Mouse (Mus musculus) thymus, postnatal 0 days (tissue): ENCODE data around the gene D630003M21Rik. TPM values are rescaled to one million over a fixed set of nuclear protein-coding genes. Genes with fewer than 3 reads are reported as not detected.
A peak's percentile ranks its signal among the peaks of the same experiment; 100 is the strongest.

Experiments
- DNase-seq: peaks from one replicate; pipeline ENCODE4 v3.0.0-alpha.2; 2015; ENCODE audit warnings: low spot score
- polyA plus RNA-seq: library from polyadenylated mRNA; unstranded; fragments of >200 nt; fragmentation: Nextera tagmentation; extraction: Ambion mirVana; gene quantifications from 2 replicates; pipeline ENCODE4 v1.2.1, GENCODE M21; 2015

The D630003M21Rik gene
- polyA plus RNA-seq, 1 experiment from 2014 or later = 0.47 TPM

DNA sequence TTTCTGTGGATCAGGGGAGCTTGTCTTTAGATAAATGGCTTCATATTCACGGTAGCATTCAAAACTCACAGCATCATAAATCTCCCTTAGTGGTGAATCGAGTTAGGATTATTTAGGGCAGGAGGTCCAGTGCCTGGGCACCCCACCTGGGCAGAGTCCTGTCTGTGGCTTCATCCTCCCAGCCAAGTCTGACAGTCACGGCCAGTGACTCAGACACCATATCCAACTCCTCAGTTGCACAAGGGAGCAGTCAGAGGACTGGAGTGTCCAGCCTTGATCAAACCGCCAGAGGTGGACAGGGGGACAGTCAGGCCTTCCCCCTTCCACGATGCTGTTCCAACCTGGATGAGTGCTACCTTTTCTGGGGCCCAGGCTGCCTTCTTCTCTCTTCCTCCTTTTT lies 31.1 kb downstream of the D630003M21Rik start:
- no peak for DNase-seq

DNA sequence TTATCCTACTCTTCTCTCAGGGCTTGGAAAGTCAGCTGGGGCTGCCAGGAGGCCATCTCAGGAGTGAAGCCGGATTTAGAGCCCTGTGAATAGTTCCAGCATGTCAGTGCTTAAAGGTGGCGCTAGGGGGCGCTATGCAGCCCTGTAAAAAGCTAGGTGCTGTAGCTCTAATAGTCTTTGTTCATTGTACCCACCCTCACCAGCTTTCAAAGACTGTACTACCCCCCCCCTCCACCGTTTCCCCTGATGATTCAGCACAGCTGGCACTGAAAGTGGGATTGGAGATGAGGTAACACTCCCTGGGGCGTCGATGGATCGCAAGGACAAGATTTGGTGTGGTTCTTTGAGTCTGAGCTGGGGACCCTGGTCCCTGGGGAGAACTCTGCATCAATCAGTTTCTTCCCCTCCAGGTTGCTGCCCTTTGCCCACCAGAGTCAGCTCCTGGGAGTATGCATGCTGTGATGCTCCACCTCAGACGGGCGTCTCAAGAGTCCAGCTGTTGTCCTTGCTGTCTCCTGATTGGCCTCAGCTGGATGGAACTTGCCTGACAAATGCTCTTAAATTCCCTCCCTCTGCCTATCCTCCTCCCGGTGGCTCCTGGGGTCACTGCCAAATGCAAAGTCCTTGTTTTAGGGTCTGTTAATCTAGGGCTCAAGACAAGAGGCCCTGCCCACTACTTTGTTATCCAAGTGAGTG lies 33.9 kb downstream of the D630003M21Rik start:
- peak; percentile 63 for DNase-seq

DNA sequence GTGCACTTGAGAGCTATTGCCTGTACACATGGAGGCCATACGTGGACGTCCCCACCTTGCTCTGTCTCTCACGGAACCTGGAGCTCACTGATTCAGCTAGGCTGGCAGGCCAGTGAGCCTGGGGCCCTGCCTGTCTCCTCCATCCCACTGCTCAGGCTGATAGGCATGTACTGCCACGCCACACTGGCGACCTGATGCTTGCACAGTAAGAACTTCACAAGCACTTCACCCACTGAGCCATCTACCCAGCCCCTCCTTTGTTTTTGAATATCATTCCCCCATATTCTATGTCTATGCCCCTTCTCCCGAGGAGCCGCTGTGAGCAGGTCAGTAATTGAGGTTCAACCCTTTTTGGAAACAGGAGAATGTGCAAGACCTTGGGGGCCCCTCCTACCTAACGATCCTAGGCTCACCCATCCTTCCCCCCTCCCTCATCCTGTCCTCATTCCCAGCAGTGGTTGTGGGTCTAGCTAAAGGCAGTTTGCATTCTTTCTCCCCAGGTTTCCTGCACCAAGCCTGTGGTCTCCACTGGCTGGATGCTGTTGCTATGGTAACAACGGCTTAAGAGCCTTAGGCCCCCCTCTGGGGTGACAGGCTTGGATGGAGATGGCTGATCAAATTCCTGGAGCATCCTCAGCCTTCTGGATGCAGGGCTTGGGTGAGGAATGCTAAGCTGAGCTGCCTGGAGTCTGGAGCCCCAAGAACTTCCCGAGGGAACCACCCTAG lies 35.2 kb downstream of the D630003M21Rik start:
- DNase-seq = no peak

DNA sequence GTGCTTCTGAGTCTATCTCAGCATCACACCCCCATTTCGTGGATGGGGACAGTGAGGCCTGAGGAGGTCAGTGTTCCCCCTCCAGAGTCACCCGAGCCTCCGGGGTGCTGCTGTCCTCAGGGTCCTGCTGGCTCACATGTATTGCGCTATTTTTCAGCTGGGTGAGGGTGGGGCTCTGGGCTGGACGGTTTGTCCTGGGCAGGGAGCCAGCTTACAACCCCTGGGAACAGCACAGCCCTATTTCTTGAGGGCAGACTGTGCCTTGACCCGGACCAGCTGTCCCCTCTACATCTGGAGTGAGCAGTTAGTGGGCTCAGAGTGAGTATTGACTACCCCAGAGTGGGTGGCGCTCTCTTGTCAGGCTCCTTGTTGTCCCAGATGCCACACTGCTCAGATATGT lies 37.9 kb downstream of the D630003M21Rik start:
- no peak for DNase-seq

DNA sequence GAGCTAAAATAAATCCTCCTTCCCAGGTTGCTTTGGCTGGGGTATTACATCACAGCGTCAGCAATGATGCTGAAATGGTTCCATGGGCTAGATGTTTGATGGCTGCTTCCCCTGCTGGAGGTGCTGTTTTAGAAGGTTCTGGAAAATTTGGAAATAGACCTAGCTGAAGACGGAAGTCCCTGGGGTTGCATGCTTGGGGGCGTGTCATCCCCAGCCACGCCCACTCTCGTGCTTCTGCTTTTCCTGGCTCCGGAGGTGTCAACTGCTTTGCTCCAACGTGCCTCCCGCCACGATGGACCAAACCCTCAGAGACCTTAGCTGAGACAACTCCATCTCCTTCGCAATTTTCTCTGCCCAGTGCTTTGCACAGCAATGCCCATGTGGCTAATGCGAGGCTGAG lies 39.6 kb downstream of the D630003M21Rik start:
- DNase-seq = no peak

DNA sequence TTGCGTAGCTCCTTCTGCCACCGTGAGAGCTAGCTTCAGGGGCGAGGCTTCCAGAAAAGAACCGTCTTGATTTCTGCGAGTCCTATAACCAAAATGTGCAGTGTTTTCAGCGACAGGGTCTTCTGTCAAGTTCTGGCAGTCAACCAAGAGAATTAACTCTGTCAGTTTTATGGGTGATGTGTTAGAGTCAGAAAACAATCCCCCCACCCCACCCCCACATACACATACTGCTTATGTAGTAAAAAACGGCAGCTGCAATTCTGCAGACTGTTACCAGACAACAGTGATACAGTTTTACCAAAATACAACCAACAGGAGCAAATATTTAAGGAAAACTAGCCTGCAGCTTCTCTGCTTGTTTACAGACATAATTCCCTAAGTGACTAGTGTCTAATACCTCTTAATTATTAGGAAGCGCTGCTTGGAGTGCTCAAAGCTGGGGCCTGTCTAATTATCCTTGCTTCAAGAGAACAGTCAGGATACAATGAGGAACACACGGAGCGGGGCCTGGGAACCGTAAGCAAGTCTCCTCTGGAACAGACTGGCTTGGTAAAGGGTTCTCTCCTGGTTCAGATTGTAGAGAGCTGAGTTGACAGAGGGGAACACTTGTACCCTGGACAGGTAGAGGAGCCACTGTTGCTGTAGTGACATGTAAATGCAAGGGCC lies 42.7 kb downstream of the D630003M21Rik start:
- DNase-seq = no peak

DNA sequence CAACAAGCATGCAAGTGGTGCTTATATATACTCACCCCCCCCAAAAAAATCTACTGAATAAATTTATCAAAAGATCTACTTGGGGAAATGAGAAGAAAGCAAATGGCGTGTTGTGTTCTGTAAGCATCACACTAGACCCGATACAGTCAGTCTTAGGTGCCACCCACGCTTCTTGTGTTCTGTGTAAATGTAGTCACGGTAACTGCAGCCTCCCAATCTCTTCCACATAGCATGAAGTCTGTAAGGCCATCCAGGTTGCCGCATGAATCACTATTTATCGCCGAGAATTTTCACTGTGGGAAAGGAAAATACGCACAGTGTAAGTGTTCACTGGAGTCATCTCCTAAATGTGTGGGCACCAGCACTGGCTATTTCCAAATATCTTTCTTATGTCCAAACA lies 45.8 kb downstream of the D630003M21Rik start:
- DNase-seq = no peak

DNA sequence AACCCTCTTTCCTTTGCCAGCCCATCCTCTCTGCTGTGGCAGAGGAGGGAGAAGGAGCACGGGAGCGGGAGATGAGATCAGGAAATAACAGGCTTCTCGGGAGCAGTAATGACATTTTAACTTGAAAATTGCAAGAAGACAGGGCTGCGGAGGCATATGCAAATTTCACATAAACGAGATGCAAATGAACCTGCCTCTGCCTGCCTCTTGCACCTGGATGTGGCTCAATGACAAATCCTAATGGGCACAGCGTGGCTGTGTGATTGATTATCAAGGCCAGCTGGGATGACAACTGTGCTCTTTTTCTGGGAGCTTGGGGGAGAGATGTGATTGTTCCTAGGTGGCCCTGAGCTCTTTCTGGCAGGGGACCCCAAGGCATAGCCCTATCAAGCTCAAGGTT lies 47.1 kb downstream of the D630003M21Rik start:
- DNase-seq = no peak

DNA sequence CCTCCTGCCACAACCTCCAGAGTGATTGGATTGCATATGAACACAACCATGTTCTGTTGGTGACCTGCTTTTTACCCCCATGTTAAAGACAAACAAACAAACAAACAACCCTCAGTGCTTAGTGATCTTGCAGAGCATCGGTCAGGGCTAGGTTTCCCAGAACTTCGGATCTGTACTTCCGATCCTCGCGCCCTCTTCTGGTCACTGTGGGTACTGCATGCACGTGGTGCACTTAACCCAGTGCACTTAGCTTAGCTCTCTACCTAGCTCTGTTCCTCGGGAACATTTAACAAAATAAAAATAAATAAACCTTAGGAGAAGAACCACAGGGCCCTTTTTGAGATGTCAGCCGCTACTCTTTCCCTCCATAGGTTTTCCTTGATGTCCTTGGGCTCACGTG lies 48.2 kb downstream of the D630003M21Rik start:
- DNase-seq = peak; percentile 50

DNA sequence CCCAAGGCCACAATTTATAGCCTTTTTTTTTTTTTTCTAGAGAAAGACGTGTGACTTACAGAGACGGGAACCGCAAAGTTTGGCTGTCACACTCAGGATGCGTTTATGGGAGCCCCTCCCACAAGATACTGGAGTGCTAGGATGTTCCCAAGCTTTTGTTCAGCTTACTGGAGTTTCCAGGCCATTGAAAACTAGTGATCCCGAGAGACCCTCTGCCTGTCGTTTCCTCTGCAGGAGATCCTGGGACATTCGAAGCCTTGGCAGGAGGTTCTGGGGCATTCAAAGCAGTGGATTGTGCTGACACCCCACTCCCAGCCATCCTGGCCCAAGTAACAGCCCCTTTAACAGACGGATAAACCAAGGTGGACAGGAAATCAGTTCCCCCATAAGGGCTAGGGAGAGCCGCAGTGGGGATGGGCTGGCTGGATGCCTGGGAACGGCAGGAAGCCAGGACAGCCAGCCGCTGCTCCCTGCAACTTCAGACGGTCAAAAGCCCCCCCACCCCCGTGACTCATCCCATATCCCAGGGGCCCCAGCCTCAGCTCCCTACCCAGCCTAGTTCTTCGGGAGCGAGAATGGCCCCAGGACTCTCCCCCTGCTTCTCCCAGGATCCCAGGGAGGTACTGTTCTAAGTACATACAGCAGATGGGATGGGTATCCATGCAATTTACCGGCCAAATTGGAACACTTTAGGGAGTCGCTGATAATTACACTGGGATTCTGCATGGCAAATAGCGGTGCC lies 49.5 kb downstream of the D630003M21Rik start:
- DNase-seq = no peak

DNA sequence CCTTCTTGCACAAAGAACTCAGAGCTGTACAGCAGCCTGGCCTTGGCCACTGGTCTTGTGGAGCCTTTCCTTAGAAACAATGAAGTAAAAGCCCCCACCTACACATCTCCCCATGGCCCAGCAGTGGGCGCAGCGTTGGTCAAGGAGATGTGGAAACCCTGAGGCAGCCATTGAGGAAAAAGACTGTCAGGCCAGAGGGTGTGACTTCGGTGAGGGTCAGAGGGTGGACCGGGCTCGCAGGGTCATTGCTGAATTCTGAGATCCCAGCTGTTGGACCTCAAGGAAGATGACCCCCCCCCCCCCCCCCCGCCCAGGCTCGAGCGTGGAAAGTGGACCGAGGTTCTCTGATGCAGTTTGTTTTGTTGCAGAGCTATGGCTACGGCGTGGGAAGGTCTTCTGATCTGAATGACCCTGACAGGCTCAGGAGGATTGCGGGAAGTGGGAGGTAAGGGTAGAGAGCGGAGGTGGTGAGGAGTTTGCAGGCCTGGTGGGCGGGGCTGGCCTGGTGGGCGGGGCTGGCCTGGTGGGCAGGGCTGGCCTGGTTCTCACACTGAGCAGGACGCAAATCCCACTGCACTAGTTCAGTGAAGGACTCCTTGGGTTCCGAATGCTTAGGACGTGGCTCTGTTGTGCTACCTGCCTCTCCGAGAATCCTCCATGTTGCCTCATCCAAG lies 50.2 kb downstream of the D630003M21Rik start:
- peak; percentile 46 for DNase-seq

DNA sequence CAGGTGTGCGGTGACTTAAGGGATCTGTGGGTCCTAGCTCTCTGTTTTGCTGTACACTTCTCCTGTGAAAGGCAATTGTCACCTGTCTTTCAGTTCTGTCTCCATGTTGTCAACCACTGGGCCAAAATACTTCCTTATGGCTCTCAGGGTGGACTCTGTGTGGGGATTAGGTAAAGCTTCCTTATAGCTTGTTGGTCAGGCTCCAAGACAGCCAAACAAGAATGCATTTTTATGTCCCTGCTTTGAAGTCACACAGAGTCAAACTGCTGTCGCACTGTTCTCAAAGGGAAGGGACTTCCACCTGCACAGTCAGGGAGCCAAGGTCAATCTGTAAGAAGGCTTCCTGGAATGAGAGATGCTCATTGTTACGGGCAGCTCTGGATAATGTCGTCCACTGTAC lies 50.9 kb downstream of the D630003M21Rik start:
- no peak for DNase-seq

DNA sequence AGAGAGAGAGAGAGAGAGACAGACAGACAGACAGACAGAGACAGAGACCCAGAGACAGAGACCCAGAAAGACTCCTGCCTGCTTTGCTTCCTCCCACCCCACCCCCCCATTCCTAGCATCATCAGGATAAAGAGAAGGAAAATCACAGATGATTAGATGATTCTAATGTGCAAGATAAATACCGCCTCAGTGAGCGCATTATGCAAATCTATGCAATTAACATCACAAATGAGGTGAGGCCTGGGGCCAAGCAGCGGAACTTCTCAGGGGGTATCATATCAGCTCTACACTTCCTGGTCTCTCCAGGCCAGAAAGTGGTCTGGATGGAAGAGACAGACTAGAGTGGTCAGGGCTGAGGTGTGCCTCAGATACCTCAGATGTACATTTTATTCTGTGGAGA lies 51.4 kb downstream of the D630003M21Rik start:
- DNase-seq = no peak

DNA sequence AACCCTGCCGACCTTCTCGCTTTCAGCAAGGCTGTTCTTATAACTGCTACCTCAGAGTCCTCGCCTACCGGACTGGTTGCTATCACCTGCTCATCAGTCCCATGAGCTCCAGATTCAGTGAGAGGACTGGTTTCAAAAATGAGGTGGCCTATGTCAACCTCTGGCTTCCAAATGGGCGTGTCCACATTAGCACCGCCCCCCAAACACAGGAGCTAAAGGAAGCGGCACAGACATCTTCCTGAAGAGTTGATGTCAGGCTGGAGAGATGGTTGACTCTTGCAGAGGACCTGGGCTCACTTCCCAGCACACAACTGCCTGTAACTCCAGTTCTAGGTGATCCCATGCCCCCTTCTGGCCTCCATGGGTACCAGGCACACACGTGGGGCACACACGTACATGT lies 52.3 kb downstream of the D630003M21Rik start:
- no peak for DNase-seq

DNA sequence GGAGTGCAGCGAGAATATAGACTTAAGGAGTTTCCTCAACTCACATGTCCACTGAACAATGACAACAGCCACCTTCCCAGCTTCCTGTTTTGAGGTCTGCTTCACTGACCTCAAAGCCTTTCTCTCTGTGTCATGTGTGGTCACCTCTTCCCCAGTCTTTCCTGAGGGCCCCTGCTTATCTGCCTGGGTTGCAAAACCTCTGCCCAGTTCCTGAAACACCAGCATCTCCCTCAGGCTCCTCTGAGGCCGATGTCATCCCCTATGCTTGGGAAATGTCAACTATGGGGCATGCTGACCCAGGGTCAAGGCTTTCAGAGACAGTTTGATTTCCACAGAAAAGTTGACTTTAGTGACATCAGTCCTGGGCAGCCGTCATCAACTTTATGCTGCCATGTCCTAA lies 53.6 kb downstream of the D630003M21Rik start:
- DNase-seq = no peak

DNA sequence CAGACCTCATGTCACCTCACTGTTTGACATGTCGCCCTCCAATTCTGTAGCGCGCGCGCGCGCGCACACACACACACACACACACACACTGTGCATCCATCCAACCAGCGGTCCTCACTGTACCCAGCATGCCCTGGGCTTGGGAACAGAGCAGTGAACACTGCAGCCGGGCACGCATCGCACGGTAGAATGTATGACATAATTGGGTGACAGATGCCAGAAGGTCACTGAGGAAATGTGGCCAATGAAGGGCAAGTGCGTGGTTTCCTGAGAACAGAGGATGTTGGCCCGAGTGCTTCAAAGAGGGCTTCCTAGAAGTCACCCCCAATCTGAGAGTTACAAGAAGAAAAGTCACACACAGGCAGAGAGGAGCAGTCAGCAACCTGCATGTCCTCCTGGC lies 54.1 kb downstream of the D630003M21Rik start:
- no peak for DNase-seq

DNA sequence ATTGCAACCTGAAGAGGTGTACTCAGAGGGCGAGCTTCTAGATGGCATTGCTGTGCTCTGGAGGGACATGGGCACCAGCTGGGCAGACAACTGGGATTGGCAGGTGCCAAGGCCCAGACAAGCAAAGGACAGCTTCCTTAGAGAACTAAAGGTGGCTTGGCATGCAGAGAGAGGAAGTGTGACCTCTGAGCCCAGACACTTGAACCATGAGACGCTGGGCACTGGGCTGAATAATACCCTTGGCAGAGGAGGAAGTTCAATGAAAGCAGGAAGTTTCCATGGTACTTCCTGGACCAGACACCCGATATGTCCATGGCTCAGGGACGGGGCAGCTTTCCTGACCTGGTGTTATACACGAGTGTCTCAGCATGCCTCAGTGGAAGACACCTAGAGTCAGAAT lies 54.6 kb downstream of the D630003M21Rik start:
- no peak for DNase-seq

DNA sequence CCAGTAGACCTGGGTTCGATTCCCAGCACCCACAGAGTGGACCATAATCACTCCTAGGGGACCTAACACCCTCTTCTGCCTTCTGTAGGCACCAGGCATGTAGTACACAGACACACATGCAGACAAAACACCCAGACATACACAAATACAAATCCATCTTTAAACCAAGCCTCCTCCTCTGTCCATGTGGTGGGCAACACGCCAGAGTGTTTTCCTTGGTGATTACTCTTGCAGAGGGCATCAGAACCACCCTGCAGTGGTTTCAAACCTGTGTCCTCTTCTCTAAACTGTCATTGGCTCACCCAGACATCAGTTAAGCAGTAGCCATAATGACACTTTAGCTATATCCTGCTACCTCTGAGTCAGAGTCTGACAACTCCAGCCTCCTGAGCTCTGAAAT lies 58.6 kb downstream of the D630003M21Rik start:
- DNase-seq = no peak

DNA sequence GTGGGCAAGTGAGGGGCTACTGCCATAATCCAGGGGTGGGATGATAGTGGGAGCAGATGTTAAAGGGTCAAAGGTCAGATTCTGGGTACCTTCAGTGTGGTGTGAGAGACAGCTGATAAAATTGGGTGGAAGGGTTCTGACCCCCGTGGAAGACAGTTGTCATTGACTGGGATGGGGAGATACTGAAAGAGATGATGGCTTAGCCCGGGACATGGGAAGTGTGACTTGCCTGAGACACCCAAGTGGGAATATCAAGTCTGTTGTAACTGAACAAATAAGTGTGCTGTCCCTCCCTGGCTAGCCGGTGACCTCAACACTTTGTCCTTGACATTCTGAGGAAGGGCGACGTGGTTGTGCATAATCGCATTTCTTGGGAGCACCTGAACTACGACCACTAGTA lies 59.3 kb downstream of the D630003M21Rik start:
- no peak for DNase-seq

DNA sequence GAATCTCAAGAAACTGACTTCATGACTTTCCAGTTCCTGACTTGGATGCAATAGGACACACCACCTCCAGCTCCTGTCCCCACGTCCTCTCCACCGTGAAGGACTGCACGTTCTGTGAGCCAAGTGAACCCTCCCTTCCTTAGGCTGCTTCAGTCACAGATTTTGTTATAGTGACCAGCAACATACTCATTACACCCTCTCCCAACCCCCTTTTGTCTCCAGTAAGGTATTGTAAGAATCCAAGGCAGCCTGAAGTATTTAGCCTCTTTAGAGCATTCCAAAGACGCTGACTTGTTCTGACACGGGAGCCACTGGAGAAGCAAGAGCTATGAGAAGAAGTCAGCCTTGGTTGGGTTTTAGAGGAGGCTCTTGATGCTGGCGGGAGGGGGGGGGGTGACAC lies 59.7 kb downstream of the D630003M21Rik start:
- DNase-seq = no peak

DNA sequence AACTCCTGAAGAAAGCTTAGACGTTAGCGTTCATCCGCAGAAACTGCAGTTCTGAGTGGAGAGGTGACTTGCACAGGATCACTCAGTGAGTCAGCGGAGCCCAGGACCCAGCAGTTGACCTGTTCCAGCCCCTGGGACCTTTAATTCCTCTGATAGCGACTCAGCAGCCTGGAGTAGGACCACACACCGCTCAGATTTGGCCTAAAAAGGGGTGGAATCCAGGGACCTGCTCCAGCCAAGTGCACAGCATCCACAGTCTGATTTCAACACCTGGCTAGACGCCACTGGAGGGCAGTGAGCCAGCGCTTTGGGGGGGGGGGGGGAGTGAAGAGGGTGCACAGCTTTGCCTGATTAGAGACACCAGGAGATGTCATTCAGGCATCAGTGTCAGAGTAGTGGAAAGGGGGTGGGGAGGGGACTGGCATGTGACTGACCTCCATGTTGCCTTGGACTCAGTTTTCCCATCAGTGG lies 60.2 kb downstream of the D630003M21Rik start:
- no peak for DNase-seq
